Mouse (Mus musculus): Measurements from ENCODE around the gene Ndc1.
"Not testable (repeated sequence)": the region's sequence is repeated elsewhere in the genome, so short reads cannot be mapped to it uniquely, and the experiment has no call there.

Gene Ndc1

DNA sequence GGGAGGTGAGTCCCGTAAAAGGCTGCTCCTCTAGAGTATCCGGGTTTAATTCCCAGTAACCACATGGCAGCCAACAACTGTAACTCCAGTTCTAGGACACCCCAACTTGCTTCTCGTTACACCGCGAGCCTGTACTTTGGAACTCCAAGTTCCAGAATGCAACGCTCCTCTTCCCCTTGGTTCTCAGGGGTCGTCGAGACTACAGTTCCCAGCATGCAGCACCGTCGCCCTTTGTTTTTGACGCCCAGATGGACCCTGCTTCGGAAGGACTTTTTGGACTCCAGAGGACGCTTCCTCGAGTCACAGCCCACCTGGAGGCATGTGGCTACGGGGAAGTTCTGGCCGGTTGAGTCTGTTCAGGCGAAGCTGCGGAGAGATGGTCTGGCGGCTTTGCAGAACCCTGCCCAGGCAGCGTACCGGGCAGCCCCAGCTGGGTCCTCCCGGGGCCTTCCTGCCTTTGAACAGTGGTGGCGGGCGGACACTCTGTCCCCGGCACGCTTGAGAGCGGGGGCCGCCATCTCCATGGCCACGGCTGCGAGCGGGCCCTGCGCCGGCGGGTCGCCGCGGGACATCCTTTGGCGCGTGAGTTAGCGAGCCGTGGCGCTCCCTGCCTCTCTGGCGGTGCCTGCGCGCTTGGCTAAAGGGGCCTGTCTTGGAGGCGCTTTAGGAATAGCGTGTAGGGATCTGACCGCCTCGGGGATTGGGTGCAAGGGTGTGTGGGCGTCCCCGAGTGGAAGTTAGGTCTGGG, at the start of gene Ndc1:
Ndc1 (plus strand) TSS at position 218 of the 748 bp plus-strand sequence.
- peak; percentile 74 for DNase-seq (ENCODE audit: low spot score)

- peak; percentile 16 for DNase-seq (ENCODE audit: low spot score)
Observed at GRCm38 (mm10) chr4:107318646-107319045, 48.9 kb upstream of the Ndc1 start.

DNA sequence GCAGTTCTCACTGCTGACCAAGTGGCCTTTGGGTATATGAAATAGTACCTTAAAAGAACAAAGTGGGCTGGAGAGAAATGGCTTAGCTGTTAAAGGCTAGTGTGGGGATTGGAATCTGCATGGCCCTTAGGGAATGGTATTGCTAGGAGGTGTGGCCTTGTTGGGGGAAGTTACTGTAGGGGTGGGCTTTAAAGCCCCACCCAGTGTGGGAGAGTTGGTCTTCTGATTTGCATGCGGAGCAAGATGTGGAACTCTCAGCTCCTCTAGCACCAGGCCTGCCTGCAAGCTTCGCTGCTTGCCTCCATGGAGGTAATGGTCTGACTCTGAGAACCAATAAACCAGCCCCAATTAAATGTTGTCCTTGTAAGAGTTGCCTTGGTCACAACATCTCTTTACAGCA, 46.5 kb upstream of the Ndc1 start:
- DNase-seq (ENCODE audit: low spot score) = no peak

GRCm38 (mm10) chr4:107323113-107323512, 44.5 kb upstream of the Ndc1 start:
- DNase-seq (ENCODE audit: low spot score) = no peak

DNA sequence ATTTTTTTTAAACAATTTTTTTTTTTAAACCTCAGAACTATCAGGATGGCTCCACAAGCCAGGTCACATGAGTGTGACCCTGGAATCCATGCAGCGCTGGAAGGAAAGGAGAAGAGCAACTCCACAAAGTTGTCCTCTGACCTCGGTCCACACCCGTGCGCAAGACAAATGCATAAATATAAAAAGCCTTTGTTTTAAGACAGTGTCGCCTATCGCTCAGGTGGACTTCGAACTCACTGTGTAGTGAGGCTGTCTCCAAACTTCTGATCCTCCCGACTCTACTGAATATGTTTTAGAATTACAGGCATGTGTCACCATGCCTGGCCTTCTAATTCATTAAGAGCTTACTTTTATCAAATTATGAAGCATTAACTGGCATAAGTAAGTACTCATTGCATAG, 39.1 kb upstream of the Ndc1 start:
- no peak for DNase-seq (ENCODE audit: low spot score)

DNA sequence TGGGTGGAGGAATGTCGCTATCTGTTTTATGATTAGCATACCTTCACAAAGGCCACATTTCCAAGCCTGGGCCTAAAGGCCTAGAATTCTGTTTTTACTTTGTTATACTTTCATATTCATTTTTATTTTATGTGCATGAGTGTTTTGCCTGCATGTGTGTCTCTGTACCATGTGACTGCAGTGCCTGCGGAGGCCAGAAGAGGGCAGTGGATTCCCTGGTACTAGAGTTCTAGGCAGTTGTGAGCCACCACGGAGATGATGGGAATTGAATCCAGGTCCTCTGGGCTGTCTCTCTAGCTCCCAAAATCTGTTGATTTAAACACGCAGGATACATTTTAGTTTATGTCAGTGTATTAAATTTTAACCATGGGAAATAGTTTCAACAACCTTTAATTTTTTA, 34.1 kb upstream of the Ndc1 start:
- DNase-seq (ENCODE audit: low spot score) = no peak

DNA sequence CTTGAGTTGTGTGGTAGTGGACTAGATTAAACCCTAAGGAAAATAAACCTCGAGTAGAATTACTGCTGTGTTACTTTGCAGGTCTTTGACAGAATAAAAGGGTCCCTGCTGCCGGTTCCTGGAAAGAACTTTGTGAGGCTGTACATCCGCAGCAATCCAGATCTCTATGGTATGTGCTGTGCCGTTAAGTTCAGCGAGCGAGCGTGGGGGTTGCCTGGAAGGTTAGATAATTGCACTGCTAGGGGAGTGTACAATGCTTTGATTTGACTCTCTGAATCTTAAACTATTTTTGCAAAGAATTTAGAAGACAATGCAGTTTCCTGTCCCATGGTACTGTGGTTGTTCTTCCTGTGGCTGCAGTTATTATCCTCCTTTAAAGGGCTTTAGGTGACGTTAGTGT, 31.2 kb upstream of the Ndc1 start:
- no peak for DNase-seq (ENCODE audit: low spot score)

DNA sequence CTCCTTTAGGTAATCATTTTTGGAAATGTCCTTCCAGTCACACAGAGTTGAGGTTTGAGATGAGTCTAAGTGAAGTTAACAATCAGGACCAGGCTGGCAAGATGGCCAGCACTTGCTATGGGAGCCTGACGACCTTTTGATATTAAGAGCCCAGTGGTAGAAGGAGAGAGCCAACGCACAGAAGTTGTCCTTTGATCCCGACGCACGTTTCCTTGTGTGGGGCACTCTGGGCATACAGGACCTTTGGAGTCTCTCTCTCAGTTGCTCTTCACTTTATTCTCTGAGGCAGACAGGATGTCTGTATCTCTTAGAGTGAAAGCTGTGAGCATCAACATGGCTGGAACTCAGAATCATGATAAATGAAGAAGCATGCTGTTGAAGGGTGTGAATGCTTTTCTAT, 30.1 kb upstream of the Ndc1 start:
- DNase-seq (ENCODE audit: low spot score) = no peak

DNA sequence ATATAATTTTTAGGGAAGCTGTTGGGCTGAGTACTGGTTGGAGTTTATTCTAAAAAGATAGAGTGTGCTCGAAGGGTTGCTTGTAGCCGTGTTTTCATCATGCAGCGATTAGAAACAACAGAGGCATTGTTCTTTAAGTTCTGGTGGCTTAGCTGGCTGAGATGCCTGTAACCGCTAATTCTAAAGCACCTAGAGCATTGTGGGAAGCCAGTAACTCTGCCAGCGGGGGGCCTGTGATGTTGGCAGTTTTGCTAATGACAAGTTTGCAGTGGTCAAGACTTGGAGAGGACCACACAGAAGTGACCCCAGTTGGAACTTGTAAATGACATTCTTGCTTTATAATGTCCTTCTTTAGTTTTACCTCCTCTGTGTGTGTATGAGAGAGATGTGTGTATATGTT, 26.2 kb upstream of the Ndc1 start:
- DNase-seq (ENCODE audit: low spot score) = no peak

- DNase-seq (ENCODE audit: low spot score) = no peak
Observed at GRCm38 (mm10) chr4:107344612-107345011, 23.0 kb upstream of the Ndc1 start.

DNA sequence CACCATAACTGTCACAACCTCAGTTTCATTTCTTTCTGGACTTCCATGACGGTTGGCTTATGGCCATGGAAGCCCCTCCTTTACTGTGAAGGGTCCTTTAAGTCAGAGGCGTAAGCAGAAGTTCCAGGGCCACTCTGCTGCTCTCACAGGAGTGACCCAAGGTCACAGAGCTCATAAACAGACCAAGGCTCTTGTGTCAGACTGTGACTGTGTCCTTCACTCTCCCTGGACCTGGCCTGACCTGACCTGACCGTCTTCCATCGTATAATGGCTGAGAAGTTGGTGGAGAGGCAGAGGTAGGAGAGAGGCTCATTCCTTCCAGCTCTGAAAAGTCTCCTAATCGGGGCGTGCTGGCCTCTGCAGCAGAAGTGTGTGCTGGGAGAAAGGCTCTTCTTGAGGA, 20.4 kb upstream of the Ndc1 start:
- no peak for DNase-seq (ENCODE audit: low spot score)

GRCm38 (mm10) chr4:107348529-107349310, 18.9 kb upstream of the Ndc1 start:
- no peak for DNase-seq (ENCODE audit: low spot score)

GRCm38 (mm10) chr4:107349311-107350008, 18.1 kb upstream of the Ndc1 start:
- no peak for DNase-seq (ENCODE audit: low spot score)

DNA sequence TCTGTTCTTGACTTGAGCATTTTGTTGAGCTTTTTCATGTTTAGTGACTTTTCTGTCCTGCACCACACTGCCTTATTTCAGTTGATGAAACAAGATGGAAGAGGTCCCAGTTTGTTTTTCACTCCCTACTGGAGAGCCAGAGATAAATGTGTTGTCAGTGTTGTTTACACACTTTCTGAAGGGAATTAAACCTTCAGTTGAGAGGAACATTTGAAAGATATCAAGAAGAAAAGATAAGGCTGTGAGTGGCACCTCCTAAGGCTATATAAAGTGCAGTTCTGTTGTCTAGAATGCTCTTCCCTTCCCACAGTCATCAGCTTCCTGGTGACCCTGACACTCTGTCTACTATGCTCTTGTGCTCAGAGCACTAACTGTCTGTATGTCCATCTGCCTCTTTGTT, 16.2 kb upstream of the Ndc1 start:
- DNase-seq (ENCODE audit: low spot score) = no peak

DNA sequence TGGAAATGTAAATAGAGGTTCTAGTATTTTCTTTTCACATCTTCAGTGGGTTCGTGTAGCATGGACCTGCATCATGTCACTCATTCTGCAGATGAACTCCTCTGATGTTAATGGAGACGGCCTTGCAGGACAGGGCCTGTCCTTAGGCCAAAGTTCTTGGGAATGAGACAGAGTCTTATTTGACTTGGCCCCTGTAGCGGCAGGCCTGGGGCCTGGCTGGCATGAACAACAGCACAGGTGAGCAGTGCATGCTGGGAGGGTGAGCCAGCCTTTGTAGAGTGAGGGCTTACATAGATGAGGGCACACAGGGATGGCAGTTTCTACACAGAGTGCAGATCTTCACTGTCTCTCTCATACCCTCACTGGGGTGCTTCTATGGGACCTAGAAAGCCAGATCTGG, 14.0 kb upstream of the Ndc1 start:
- DNase-seq (ENCODE audit: low spot score) = no peak

- no peak for DNase-seq (ENCODE audit: low spot score)
Observed at GRCm38 (mm10) chr4:107354126-107354525, 13.5 kb upstream of the Ndc1 start.

GRCm38 (mm10) chr4:107354543-107354942, 13.0 kb upstream of the Ndc1 start:
- no peak for DNase-seq (ENCODE audit: low spot score)

DNA sequence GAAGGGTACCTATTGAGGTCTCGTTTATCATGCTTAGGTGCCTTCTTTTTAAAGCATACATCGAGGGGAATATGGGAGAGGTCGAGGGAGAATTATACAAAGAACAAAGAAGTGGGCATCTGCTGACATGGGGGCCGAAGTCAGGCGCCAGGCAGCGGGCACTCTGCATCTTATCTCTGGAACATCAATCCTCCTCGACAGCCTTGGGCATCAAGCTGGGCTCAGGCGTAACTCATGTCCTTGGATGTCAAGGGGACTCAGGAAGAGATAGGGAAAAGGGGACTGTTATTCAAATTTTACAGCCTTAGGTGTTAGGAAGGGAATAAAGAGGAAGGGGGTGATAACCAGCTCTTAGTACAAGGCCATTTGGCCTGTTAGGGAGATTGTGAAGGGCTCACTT, 10.4 kb upstream of the Ndc1 start:
- DNase-seq (ENCODE audit: low spot score) = not testable (repeated sequence)

DNA sequence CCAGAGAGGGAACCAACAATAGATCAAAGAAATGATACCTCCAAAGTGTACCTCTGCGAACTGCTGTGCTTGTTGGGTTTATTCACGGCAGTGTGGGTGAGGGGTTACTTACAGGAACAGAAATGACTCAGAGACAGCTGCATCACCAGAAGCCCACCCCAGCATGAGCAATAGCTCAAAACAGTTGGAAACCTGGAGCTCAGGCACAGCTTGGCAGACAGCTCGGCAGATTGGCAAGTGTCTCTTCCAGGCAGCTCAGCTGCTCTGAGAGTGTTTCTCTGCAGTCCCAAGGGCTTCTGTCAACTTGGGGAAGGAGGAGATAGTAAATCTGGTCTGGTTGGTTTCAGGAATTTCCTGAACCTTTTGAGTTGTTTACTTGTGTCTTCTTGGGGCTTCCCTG, 9.1 kb upstream of the Ndc1 start:
- DNase-seq (ENCODE audit: low spot score) = no peak

GRCm38 (mm10) chr4:107360457-107361145, 7.0 kb upstream of the Ndc1 start:
- DNase-seq (ENCODE audit: low spot score) = peak; percentile 70

- no peak for DNase-seq (ENCODE audit: low spot score)
Observed at GRCm38 (mm10) chr4:107362755-107363154, 4.8 kb upstream of the Ndc1 start.

DNA sequence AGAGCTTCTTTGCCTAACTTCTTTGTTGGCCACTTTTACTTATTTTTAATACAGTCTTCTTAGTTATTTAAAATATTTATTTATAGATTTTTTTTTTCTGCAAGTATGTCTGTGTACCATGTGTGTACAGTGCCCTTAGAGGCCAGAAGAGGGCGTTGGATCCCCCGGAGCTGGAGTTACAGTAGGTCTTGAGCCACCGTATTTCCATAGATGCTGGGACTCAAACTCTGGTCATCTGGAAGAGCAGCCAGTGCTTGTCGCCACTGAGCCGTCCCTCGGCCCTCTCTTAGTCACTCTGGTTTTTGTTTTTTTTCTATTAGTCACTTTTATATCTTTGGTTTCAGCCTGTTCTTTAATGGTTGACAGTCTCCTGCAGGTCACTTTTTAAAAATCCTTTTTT, 4.0 kb upstream of the Ndc1 start:
- no peak for DNase-seq (ENCODE audit: low spot score)
